Mouse (Mus musculus): ENCODE results near the gene Usp22. TPM values are rescaled to one million over a fixed set of nuclear protein-coding genes. Genes with fewer than 3 reads are reported as not detected.
"Not testable (repeated sequence)": the region's sequence is repeated elsewhere in the genome, so short reads cannot be mapped to it uniquely, and the experiment has no call there.

The Usp22 gene
- polyA plus RNA-seq, 1 experiment from 2014 or later, result 10.0 TPM

- Histone ChIP-seq H3K9ac (replicated peaks) (peak overlapping the region; percentile 51), H3K4me3 (ENCODE audit: low read depth, low read length) (peak overlapping the region; percentile 47), H3K9me3 (ENCODE audit: low read length) (no peaks in the 10 kb centered on the region), H3K27ac (ENCODE audit: low read depth) (peak overlapping the region; percentile 58), H3K36me3 (replicated peaks; ENCODE audit: insufficient read depth, low read length) (no peaks in the 10 kb centered on the region), H3K4me2 (ENCODE audit: low read depth, low read length) (peak overlapping the region; percentile 65), H3K27me3 (ENCODE audit: insufficient read depth, low read length) (peaks cover under 1% of the 10 kb centered on the region; the same call in 1 of the 2 replicates), H3K4me1 (ENCODE audit: insufficient read depth) (peaks cover 6% of the 10 kb centered on the region)
- WGBS (ENCODE audit: insufficient replicate concordance), result 26% methylated on average over 3 of the region's 3 CpGs
- ATAC-seq (peak; percentile 16; the same call in 1 of the 2 replicates), DNase-seq (no peak)
- 0 out of 2 replicates have a peak, but pooled peaks have one; percentile 11 for TF ChIP-seq CTCF (IDR thresholded peaks at IDR 0.05; ENCODE audit: low read depth)
- no peak for TF ChIP-seq EP300 (IDR thresholded peaks at IDR 0.05; ENCODE audit: low read depth)
These were observed 32.6 kb downstream of the Usp22 start for GRCm38 (mm10) chr11:61142262-61142661.

DNA sequence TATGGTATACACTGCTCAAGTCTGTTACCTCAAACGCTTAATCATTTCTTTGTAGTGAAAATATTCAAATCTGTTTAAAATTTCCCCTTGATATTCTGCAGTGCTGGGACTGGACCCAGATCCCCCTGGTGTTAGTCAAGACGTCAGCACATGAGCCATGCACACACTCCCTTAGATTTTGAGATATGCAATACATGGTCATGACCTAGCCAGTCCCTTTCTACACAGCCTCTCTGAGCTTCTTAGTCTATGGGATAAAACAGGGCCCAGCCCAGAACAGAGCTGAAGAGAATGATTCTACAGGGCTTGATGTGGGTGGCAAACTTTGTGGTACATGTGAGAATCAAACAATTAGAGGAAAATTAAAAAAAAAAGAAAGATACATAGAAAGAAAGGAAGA is 33.2 kb downstream of the Usp22 start:
- no peaks in the 10 kb centered on the region for H3K36me3 ChIP-seq (replicated peaks; ENCODE audit: insufficient read depth, low read length)
- H3K27me3 ChIP-seq (ENCODE audit: insufficient read depth, low read length), result no peaks in the 10 kb centered on the region
- H3K9ac ChIP-seq (replicated peaks), result no peak overlapping the region
- no peaks in the 10 kb centered on the region for H3K9me3 ChIP-seq (ENCODE audit: low read length)
- 63% methylated on average over 2 of the region's 2 CpGs for WGBS (ENCODE audit: insufficient replicate concordance)
- H3K4me2 ChIP-seq (ENCODE audit: low read depth, low read length), result no peak overlapping the region
- DNase-seq (no peak), ATAC-seq (no peak)
- H3K4me3 ChIP-seq (ENCODE audit: low read depth, low read length), result no peak overlapping the region
- TF ChIP-seq EP300 (IDR thresholded peaks at IDR 0.05; ENCODE audit: low read depth) (no peak), CTCF (IDR thresholded peaks at IDR 0.05; ENCODE audit: low read depth) (no peak)
- H3K4me1 ChIP-seq (ENCODE audit: insufficient read depth), result peaks cover 6% of the 10 kb centered on the region
- no peak overlapping the region for H3K27ac ChIP-seq (ENCODE audit: low read depth)

DNA sequence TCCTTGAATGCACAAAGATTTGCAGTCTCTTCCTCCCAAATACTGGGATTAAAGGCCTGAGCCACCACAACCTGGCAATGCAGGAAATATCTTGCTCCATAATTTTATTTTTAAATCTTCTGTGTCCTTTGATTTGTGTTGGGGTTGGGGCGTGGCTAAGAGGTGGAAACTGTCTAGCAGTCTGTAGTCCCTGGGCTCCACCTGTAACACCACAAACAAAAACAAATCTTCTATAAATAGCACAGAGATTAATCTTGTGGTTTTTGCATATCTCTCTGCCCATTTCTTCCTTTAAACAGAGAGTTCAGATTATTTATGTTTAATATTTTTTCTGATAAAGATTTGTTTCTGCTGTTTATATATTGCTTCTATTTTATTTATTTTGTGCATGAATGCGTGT is 41.9 kb downstream of the Usp22 start:
- H3K36me3 ChIP-seq (replicated peaks; ENCODE audit: insufficient read depth, low read length), result no peaks in the 10 kb centered on the region
- H3K9me3 ChIP-seq (ENCODE audit: low read length), result no peaks in the 10 kb centered on the region
- H3K4me1 ChIP-seq (ENCODE audit: insufficient read depth), result no peaks in the 10 kb centered on the region
- H3K9ac ChIP-seq (replicated peaks), result no peak overlapping the region
- H3K4me3 ChIP-seq (ENCODE audit: low read depth, low read length), result no peak overlapping the region
- TF ChIP-seq CTCF (IDR thresholded peaks at IDR 0.05; ENCODE audit: low read depth) (no peak), EP300 (IDR thresholded peaks at IDR 0.05; ENCODE audit: low read depth) (no peak)
- no peak for ATAC-seq
- no peak overlapping the region for H3K27ac ChIP-seq (ENCODE audit: low read depth)
- DNase-seq, result no peak
- no peaks in the 10 kb centered on the region for H3K27me3 ChIP-seq (ENCODE audit: insufficient read depth, low read length)
- H3K4me2 ChIP-seq (ENCODE audit: low read depth, low read length), result no peak overlapping the region
- 63% methylated on average over 2 of the region's 2 CpGs for WGBS (ENCODE audit: insufficient replicate concordance)

- not testable (repeated sequence) for H3K9me3 ChIP-seq (ENCODE audit: low read length); DNase-seq; H3K9ac ChIP-seq (replicated peaks); H3K27me3 ChIP-seq (ENCODE audit: insufficient read depth, low read length); H3K4me3 ChIP-seq (ENCODE audit: low read depth, low read length); H3K4me2 ChIP-seq (ENCODE audit: low read depth, low read length); H3K27ac ChIP-seq (ENCODE audit: low read depth); ATAC-seq; H3K36me3 ChIP-seq (replicated peaks; ENCODE audit: insufficient read depth, low read length); H3K4me1 ChIP-seq (ENCODE audit: insufficient read depth)
- WGBS (ENCODE audit: insufficient replicate concordance), result 71% methylated on average over 4 of the region's 4 CpGs
These were observed 44.2 kb downstream of the Usp22 start for GRCm38 (mm10) chr11:61130646-61131045.

DNA sequence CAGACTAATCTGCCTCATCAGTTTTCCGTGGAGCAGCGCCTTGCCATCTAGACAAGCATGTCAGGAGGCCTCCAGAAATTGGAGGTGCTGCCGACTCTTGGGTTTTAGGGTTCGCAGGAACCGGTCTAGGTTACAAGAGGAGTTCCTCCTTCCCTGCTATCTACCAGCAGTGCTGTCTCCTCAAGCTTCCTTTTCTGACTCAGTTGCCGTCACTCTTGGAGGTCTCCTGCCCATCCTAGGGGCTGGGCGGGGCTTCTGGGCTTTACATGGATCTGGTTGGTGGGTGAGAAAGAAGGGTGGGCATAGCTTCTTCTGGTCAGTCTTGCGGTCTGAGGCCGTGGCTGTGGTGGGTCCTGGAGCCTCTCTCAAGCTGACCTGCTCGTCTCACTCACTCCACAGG is 45.5 kb downstream of the Usp22 start:
- no peaks in the 10 kb centered on the region for H3K9me3 ChIP-seq (ENCODE audit: low read length)
- H3K9ac ChIP-seq (replicated peaks), result no peak overlapping the region
- no peak overlapping the region for H3K4me2 ChIP-seq (ENCODE audit: low read depth, low read length)
- no peaks in the 10 kb centered on the region for H3K36me3 ChIP-seq (replicated peaks; ENCODE audit: insufficient read depth, low read length)
- no peak overlapping the region for H3K27ac ChIP-seq (ENCODE audit: low read depth)
- 37% methylated on average over 10 of the region's 10 CpGs for WGBS (ENCODE audit: insufficient replicate concordance)
- H3K4me1 ChIP-seq (ENCODE audit: insufficient read depth), result no peaks in the 10 kb centered on the region
- no peak overlapping the region for H3K4me3 ChIP-seq (ENCODE audit: low read depth, low read length)
- TF ChIP-seq EP300 (IDR thresholded peaks at IDR 0.05; ENCODE audit: low read depth), result no peak
- no peak for TF ChIP-seq CTCF (IDR thresholded peaks at IDR 0.05; ENCODE audit: low read depth)
- H3K27me3 ChIP-seq (ENCODE audit: insufficient read depth, low read length), result no peaks in the 10 kb centered on the region
- DNase-seq (no peak), ATAC-seq (no peak)

DNA sequence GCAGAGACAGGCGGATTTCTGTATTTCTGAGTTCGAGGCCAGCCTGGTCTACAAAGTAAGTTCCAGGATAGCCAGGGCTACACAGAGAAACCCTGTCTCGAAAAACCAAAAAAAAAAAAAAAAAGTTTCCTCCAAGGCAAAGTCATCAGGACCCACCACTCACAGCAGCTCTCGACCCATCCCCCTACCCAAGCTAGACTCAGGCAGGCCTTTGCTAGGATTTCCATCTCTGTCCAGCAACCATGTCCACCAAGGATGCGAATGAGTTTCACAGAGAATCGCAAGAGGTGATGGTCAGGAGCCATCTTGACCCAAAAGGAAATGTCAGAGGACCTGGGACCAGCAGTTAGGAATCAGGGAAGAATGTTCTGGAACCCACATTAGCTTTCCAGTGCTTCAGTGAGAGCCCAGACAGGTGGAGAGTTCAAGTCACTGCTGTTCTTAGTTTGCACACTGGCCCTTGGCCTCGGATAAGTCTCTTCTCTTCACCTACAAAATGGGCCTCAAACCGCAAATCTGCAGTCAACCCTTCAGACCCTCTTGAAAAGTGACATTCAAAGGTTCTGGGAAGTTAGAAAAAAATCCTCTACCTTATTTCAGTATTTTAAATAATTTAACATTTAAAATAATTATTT is 47.3 kb downstream of the Usp22 start:
- Histone ChIP-seq H3K4me2 (ENCODE audit: low read depth, low read length) (no peak overlapping the region), H3K36me3 (replicated peaks; ENCODE audit: insufficient read depth, low read length) (no peaks in the 10 kb centered on the region), H3K4me1 (ENCODE audit: insufficient read depth) (no peaks in the 10 kb centered on the region), H3K4me3 (ENCODE audit: low read depth, low read length) (no peak overlapping the region), H3K27me3 (ENCODE audit: insufficient read depth, low read length) (no peaks in the 10 kb centered on the region), H3K9me3 (ENCODE audit: low read length) (no peaks in the 10 kb centered on the region), H3K27ac (ENCODE audit: low read depth) (no peak overlapping the region), H3K9ac (replicated peaks) (no peak overlapping the region)
- DNase-seq (no peak), ATAC-seq (no peak)
- WGBS (ENCODE audit: insufficient replicate concordance), result 80% methylated on average over 8 of the region's 8 CpGs
- TF ChIP-seq CTCF (IDR thresholded peaks at IDR 0.05; ENCODE audit: low read depth) (no peak), EP300 (IDR thresholded peaks at IDR 0.05; ENCODE audit: low read depth) (no peak)
